Mouse (Mus musculus) heart, embryonic 15.5 days (tissue): ENCODE data around the gene Apol9b. TPM values are rescaled to one million over a fixed set of nuclear protein-coding genes. Genes with fewer than 3 reads are reported as not detected.

Source experiments
- ATAC-seq: fragments of 200-750 bp; cut with Nextera tagmentation; replicated peaks from 2 replicates; pipeline ENCODE4 v1.8.0; 2017; ENCODE audit warnings: low read depth, moderate TSS enrichment; ENCODE audit not compliant: insufficient number of reproducible peaks, insufficient read depth, low FRiP score
- H3K27ac ChIP-seq: fragments of 300-500 bp; sonication (generic); 2 replicates; pipeline ENCODE4 v1.5.1; 2015; ENCODE audit warnings: mild to moderate bottlenecking, inconsistent platforms
- H3K27me3 ChIP-seq: fragments of 300-500 bp; sonication (generic); 2 replicates; pipeline ENCODE4 v1.6.1; 2015; ENCODE audit warnings: inconsistent platforms
- H3K36me3 ChIP-seq: fragments of 300-500 bp; sonication (generic); 2 replicates; pipeline ENCODE4 v1.6.1; 2015; ENCODE audit warnings: mild to moderate bottlenecking, inconsistent platforms
- H3K4me1 ChIP-seq: fragments of 300-500 bp; sonication (generic); replicated peaks from 2 replicates; pipeline ENCODE4 v1.6.1; 2015; ENCODE audit warnings: inconsistent platforms
- H3K4me2 ChIP-seq: fragments of 300-500 bp; sonication (generic); 2 replicates; pipeline ENCODE4 v1.6.1; 2015; ENCODE audit warnings: inconsistent platforms, mild to moderate bottlenecking, moderate library complexity
- H3K4me3 ChIP-seq: fragments of 300-500 bp; sonication (generic); 2 replicates; pipeline ENCODE4 v1.5.1; 2015; ENCODE audit warnings: mild to moderate bottlenecking, inconsistent platforms
- H3K9ac ChIP-seq: fragments of 300-500 bp; sonication (generic); 2 replicates; pipeline ENCODE4 v1.6.1; 2015; ENCODE audit warnings: mild to moderate bottlenecking, inconsistent platforms
- H3K9me3 ChIP-seq: fragments of 300-500 bp; sonication (generic); replicated peaks from 2 replicates; pipeline ENCODE4 v1.6.1; 2016; ENCODE audit warnings: inconsistent platforms
- WGBS: fragments of 180-500 bp; shearing (Covaris S2); methylation state at CpG from one replicate; pipeline ENCODE4 v1.1.7; 2015; ENCODE audit warnings: mixed read lengths; 5-methylcytosine and 5-hydroxymethylcytosine counted together
- polyA plus RNA-seq: library from polyadenylated mRNA; unstranded; fragments of >200 nt; fragmentation: Nextera tagmentation; extraction: Ambion mirVana; gene quantifications from 2 replicates; pipeline ENCODE4 v1.2.1, GENCODE M21; 2015

Gene Apol9b
- polyA plus RNA-seq, 1 experiment from 2014 or later, result 0.26 TPM

DNA sequence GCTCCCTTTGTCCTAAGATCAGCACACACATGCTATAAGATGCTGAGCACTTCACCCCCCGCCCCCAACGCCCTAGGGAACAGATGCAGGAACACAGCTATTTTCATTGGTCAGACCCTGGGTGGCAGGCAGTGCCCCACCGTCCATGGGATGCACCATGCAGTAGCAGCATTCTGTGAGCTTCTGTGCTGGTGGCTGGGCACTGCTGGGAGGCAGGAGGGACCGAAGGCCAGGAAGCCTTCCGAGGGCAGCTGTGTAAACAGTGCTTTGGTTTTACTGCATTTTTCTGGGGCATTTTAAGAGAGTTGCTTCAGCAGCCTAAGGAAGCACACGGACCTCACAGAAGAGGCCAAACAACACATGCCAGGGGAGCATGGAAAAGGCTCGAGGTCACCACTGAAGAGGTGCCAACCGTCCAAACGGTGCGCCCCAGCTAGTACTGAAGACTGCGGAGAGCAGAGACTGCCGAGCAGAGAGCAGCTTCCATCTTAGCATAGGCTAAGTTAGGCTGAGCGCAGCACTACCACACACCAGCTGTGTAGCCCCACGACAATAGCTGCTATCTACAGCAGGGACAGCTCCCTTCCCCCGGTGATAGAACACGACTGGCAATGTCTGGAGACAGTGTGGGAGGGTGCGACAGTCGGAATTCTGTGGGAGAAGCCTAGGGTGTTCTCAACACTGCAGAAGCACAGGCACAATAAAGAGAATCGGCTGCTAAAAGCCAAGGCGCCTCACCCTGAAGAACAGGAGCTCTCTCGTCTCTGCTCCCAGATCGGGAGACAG lies 55.4 kb downstream of the Apol9b start:
- Histone ChIP-seq H3K4me2 (no peak overlapping the region), H3K27ac (no peak overlapping the region), H3K9ac (no peak overlapping the region), H3K4me1 (no peaks in the 10 kb centered on the region), H3K9me3 (no peaks in the 10 kb centered on the region), H3K36me3 (peaks cover 100% of the 10 kb centered on the region), H3K27me3 (no peaks in the 10 kb centered on the region), H3K4me3 (no peak overlapping the region)
- ATAC-seq, result no peak
- WGBS, result 65% methylated on average over 22 of the region's 22 CpGs

DNA sequence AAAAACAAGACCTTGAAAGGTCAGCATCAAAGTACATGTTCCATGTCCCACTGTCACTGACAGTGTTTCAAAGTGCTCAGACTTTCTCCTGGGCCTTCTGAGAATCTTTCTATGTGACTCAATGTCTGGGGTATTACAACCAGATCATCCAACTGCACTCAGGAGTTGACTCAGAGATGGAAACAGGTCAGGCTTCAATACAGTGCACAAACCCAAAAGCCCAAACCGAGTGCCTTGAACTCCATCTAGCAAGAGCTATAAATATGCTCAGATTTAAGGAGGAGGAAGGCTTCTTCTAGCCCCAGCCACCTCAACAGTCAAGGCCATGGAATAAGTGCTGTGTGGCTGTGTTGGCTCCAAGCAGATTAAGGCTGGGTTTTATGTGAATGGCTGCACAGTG lies 57.0 kb downstream of the Apol9b start:
- ATAC-seq, result no peak
- Histone ChIP-seq H3K4me3 (no peak overlapping the region), H3K27me3 (no peaks in the 10 kb centered on the region), H3K27ac (no peak overlapping the region), H3K9me3 (no peaks in the 10 kb centered on the region), H3K9ac (no peak overlapping the region), H3K4me2 (no peak overlapping the region), H3K36me3 (peaks cover 100% of the 10 kb centered on the region), H3K4me1 (no peaks in the 10 kb centered on the region)
- 57% methylated on average over 1 of the region's 1 CpGs for WGBS

Other genes with a start within 250 kb of the Apol9b start
- not detected in 2 replicates for gene Apol11a, start 220.8 kb upstream of the Apol9b start, polyA plus RNA-seq
- 0.15 TPM in 1 of 2 replicates, not detected in the other for gene Apol7c, start 195.7 kb upstream of the Apol9b start, polyA plus RNA-seq
- gene 1700025B11Rik, start 167.1 kb upstream of the Apol9b start, polyA plus RNA-seq, result not detected in 2 replicates
- 0.06 and 0.08 TPM in 2 replicates for gene Apol10b, start 132.9 kb upstream of the Apol9b start, polyA plus RNA-seq
- gene Gm36245, start 129.8 kb upstream of the Apol9b start, polyA plus RNA-seq, result not detected in 2 replicates
- 0.40 and 0.66 TPM in 2 replicates for gene Apol11b, start 85.8 kb upstream of the Apol9b start, polyA plus RNA-seq
- gene Apol7e, start 30.2 kb upstream of the Apol9b start, polyA plus RNA-seq, result 0.05 and 0.14 TPM in 2 replicates
- 0.24 TPM in 1 of 2 replicates, not detected in the other for gene Apol8, start 28.0 kb downstream of the Apol9b start, polyA plus RNA-seq
- gene Myh9, start 113.1 kb downstream of the Apol9b start, polyA plus RNA-seq, result 25.2 and 33.7 TPM in 2 replicates
- 251 and 280 TPM in 2 replicates for gene Txn2, start 200.0 kb downstream of the Apol9b start, polyA plus RNA-seq
- gene Foxred2, start 227.7 kb downstream of the Apol9b start, polyA plus RNA-seq, result 0.48 and 1.2 TPM in 2 replicates
- 108 and 130 TPM in 2 replicates for gene Eif3d, start 241.8 kb downstream of the Apol9b start, polyA plus RNA-seq